ENCODE assay signal across 9 mouse cellular contexts in genomic region chr12:46609580-46610311, GRCm38 (mm10).
DNase-seq lines count a peak whose midpoint lies in the region; ATAC-seq and TF ChIP-seq lines count a peak whose summit lies in the region.
"Had no signal": no experiment of that assay in that cellular context is flagged by ENCODE, and none has a peak within 500 bp of the region (broad histone marks: within the 10 kb centered on the region; RNA-seq: fewer than 3 reads in every experiment).

No protein-coding gene starts in this region.

- H3K4me3 ChIP-seq in liver, postnatal 0 days (ENCODE audit: low read depth, low read length), result no peak overlapping the region
- no peak overlapping the region for H3K4me3 ChIP-seq in kidney, postnatal 0 days (replicated peaks; ENCODE audit: low read depth, low read length)
- H3K4me3 ChIP-seq in lung, adult 2 months (replicated peaks; ENCODE audit: extremely low read depth, low read depth, low read length), result no peak overlapping the region
- H3K4me3 ChIP-seq: neural tube, embryonic 13.5 days had no signal

- no peak for TF ChIP-seq EP300 in liver, postnatal 0 days (IDR thresholded peaks at IDR 0.05; ENCODE audit: low read depth)

- no peak for ATAC-seq in liver, postnatal 0 days
- peak; percentile 84 for ATAC-seq in kidney, postnatal 0 days (replicated peaks; ENCODE audit: low FRiP score, low read depth)

- H3K4me1 ChIP-seq in liver, postnatal 0 days (ENCODE audit: insufficient read depth), result no peaks in the 10 kb centered on the region
- H3K4me1 ChIP-seq in kidney, postnatal 0 days (replicated peaks; ENCODE audit: insufficient read depth, low read length), result no peaks in the 10 kb centered on the region
- H3K4me1 ChIP-seq in lung, adult 2 months (ENCODE audit: control insufficient read depth, insufficient read depth, low read length), result no peaks in the 10 kb centered on the region

- WGBS in liver, postnatal 0 days (ENCODE audit: insufficient replicate concordance), result 47% methylated on average over 12 of the region's 12 CpGs
- 57% methylated on average over 12 of the region's 12 CpGs for WGBS in kidney, postnatal 0 days
- WGBS in lung, adult 2 months, result 53% methylated on average over 12 of the region's 12 CpGs

- no peaks in the 10 kb centered on the region for H3K9me3 ChIP-seq in liver, postnatal 0 days (ENCODE audit: low read length)
- H3K9me3 ChIP-seq in kidney, postnatal 0 days (replicated peaks; ENCODE audit: low read length), result no peaks in the 10 kb centered on the region
- H3K9me3 ChIP-seq: neural tube, embryonic 13.5 days had no signal

- H3K36me3 ChIP-seq in liver, postnatal 0 days (replicated peaks; ENCODE audit: insufficient read depth, low read length), result no peaks in the 10 kb centered on the region
- no peaks in the 10 kb centered on the region for H3K36me3 ChIP-seq in kidney, postnatal 0 days (ENCODE audit: insufficient read depth, low read length)
- H3K36me3 ChIP-seq: neural tube, embryonic 13.5 days had no signal

- no peaks in the 10 kb centered on the region for H3K27me3 ChIP-seq in liver, postnatal 0 days (ENCODE audit: insufficient read depth, low read length)
- H3K27me3 ChIP-seq in kidney, postnatal 0 days (ENCODE audit: insufficient read depth, low read length), result no peaks in the 10 kb centered on the region
- H3K27me3 ChIP-seq: neural tube, embryonic 13.5 days had no signal

- no peak overlapping the region for H3K27ac ChIP-seq in liver, postnatal 0 days (ENCODE audit: low read depth)
- no peak overlapping the region for H3K27ac ChIP-seq in kidney, postnatal 0 days
- H3K27ac ChIP-seq: neural tube, embryonic 13.5 days had no signal

- TF ChIP-seq CTCF in liver, postnatal 0 days (IDR thresholded peaks at IDR 0.05; ENCODE audit: low read depth), result no peak
- TF ChIP-seq CTCF in kidney, postnatal 0 days (IDR thresholded peaks at IDR 0.05; ENCODE audit: low read depth), result no peak
- no peak for TF ChIP-seq CTCF in lung, adult 2 months (IDR thresholded peaks at IDR 0.05; ENCODE audit: insufficient read depth, low read length)

- peak; percentile 17 for DNase-seq in adrenal gland, adult 2 months
- DNase-seq in adrenal gland, postnatal 10 days, result no peak
- DNase-seq in liver, result peak; percentile 3
- DNase-seq in liver, postnatal 0 days, result no peak
- peak; percentile 18 for DNase-seq in kidney, postnatal 0 days (ENCODE audit: low spot score)
- peak; percentile 18 for DNase-seq in yolk sac, embryonic 10.5 days (ENCODE audit: low spot score)
- DNase-seq in spleen, adult 12 weeks (ENCODE audit: low spot score), result no peak
- DNase-seq in lung, adult 2 months, result no peak

- H3K4me2 ChIP-seq in liver, postnatal 0 days (ENCODE audit: low read depth, low read length), result no peak overlapping the region
- H3K4me2 ChIP-seq in kidney, postnatal 0 days (ENCODE audit: low read length), result no peak overlapping the region
- H3K4me2 ChIP-seq: neural tube, embryonic 13.5 days had no signal

- no peak overlapping the region for H3K9ac ChIP-seq in liver, postnatal 0 days (replicated peaks)
- no peak overlapping the region for H3K9ac ChIP-seq in kidney, postnatal 0 days (ENCODE audit: low read depth, low read length)
- H3K9ac ChIP-seq: neural tube, embryonic 13.5 days had no signal

- no peak for TF ChIP-seq POLR2A in lung, adult 2 months (IDR thresholded peaks at IDR 0.05; ENCODE audit: borderline replicate concordance, extremely low read depth, low read depth, low read length)

Comparison
In these comparisons a context has a peak if more than half of its experiments do, and no peak if none do; other contexts are left out.
1. DNase-seq: peak in adrenal gland, adult 2 months (single experiment), liver (single experiment), kidney, postnatal 0 days (single experiment) and yolk sac, embryonic 10.5 days (single experiment); none in adrenal gland, postnatal 10 days (single experiment), liver, postnatal 0 days (single experiment), spleen, adult 12 weeks (single experiment) and lung, adult 2 months (single experiment).